Mouse (Mus musculus) CH12.LX (cell line): ENCODE results near the gene Zfp768. TPM values are rescaled to one million over a fixed set of nuclear protein-coding genes. Genes with fewer than 3 reads are reported as not detected.

Experiments
- DNase-seq: peaks from one replicate; pipeline ENCODE4 v3.0.0-alpha.2; 2013; ENCODE audit errors: extremely low read depth
- H3K27ac ChIP-seq: 2 replicates; pipeline ENCODE4 v1.5.1; 2012; ENCODE audit warnings: low read depth, mild to moderate bottlenecking, control low read depth, moderate library complexity; ENCODE audit not compliant: insufficient read depth
- H3K27me3 ChIP-seq: replicated peaks from 2 replicates; pipeline ENCODE3; 2012; ENCODE audit warnings: inconsistent platforms
- H3K36me3 ChIP-seq, 2 experiments: replicated peaks in 1 of 2; 2 replicates each; pipeline versions ENCODE3 to v1.6.1; 2012; ENCODE audit warnings: inconsistent platforms in 1 of 2, low read length in 1 of 2, mild to moderate bottlenecking in 1 of 2, mixed read lengths in 1 of 2, moderate library complexity in 1 of 2; ENCODE audit not compliant: control insufficient read depth in 1 of 2, insufficient read depth in 1 of 2
- H3K4me1 ChIP-seq, 2 experiments: 2 replicates each; pipeline ENCODE4 v1.6.1; 2012; ENCODE audit warnings: inconsistent platforms in 1 of 2, moderate library complexity in 1 of 2; ENCODE audit not compliant: insufficient read depth in 2 of 2, control insufficient read depth in 1 of 2
- H3K4me2 ChIP-seq: 2 replicates; pipeline ENCODE4 v1.6.1; 2012; ENCODE audit warnings: low read depth, mild to moderate bottlenecking, control low read depth; ENCODE audit not compliant: poor library complexity, insufficient read depth, severe bottlenecking
- H3K4me3 ChIP-seq, 3 experiments: fragments of 150-350 bp in 1 of 3; sonication (generic) in 1 of 3; replicated peaks in 1 of 3; 2 replicates each; pipeline versions ENCODE3 to v1.5.1; 2011 to 2012; ENCODE audit warnings: low read depth in 2 of 3, low read length in 2 of 3, mild to moderate bottlenecking in 2 of 3, moderate library complexity in 2 of 3, control low read depth in 1 of 3, improper control_type of control experiment in 1 of 3, inconsistent platforms in 1 of 3, mixed read lengths in 1 of 3; ENCODE audit not compliant: poor library complexity in 1 of 3
- H3K79me2 ChIP-seq: replicated peaks from 2 replicates; pipeline ENCODE4 v1.6.1; 2012; ENCODE audit warnings: mild to moderate bottlenecking, moderate library complexity; ENCODE audit not compliant: control insufficient read depth, poor library complexity, insufficient read depth, severe bottlenecking; ENCODE audit errors: extremely low read depth
- H3K9ac ChIP-seq: 2 replicates; pipeline ENCODE4 v1.6.1; 2012; ENCODE audit warnings: low read depth, mild to moderate bottlenecking, control low read depth, moderate library complexity; ENCODE audit not compliant: insufficient read depth
- H3K9me3 ChIP-seq: replicated peaks from 2 replicates; pipeline ENCODE3; 2012; ENCODE audit warnings: low read length, inconsistent platforms, mixed read lengths
- BHLHE40 ChIP-seq: IDR thresholded peaks from 2 replicates; pipeline ENCODE4 v1.6.1; 2011; ENCODE audit warnings: mild to moderate bottlenecking, low read depth, low read length, improper control_type of control experiment
- CHD1 ChIP-seq: IDR thresholded peaks from 2 replicates; pipeline ENCODE4 v1.6.1; 2012; ENCODE audit warnings: low read depth, low read length, improper control_type of control experiment, inconsistent platforms
- CHD2 ChIP-seq: IDR thresholded peaks from 2 replicates; pipeline ENCODE4 v1.6.1; 2011; ENCODE audit warnings: low read length, improper control_type of control experiment
- CTCF ChIP-seq, 2 experiments: IDR thresholded peaks in 1 of 2; conservative IDR thresholded peaks in 1 of 2; 2 replicates each; pipeline ENCODE4 v1.5.1; 2011 to 2012; ENCODE audit warnings: low read depth in 2 of 2, low read length in 2 of 2, improper control_type of control experiment in 1 of 2, inconsistent platforms in 1 of 2, mild to moderate bottlenecking in 1 of 2, moderate library complexity in 1 of 2
- ELF1 ChIP-seq: IDR thresholded peaks from 2 replicates; pipeline ENCODE4 v1.6.1; 2014; ENCODE audit warnings: low read depth, mild to moderate bottlenecking, inconsistent platforms, low read length, improper control_type of control experiment
- EP300 ChIP-seq: IDR thresholded peaks from 2 replicates; pipeline ENCODE4 v1.6.1; 2011; ENCODE audit warnings: low read length, improper control_type of control experiment
- JUN ChIP-seq: IDR thresholded peaks from 2 replicates; pipeline ENCODE4 v1.6.1; 2011; ENCODE audit warnings: low read depth, mild to moderate bottlenecking, low read length, improper control_type of control experiment, moderate library complexity; ENCODE audit not compliant: insufficient read depth
- KAT2A ChIP-seq: IDR thresholded peaks from 2 replicates; pipeline ENCODE4 v1.6.1; 2012; ENCODE audit warnings: low read length, improper control_type of control experiment, inconsistent platforms; ENCODE audit not compliant: insufficient replicate concordance
- MAFK ChIP-seq: IDR thresholded peaks from 2 replicates; pipeline ENCODE4 v1.6.1; 2011; ENCODE audit warnings: low read length, improper control_type of control experiment; ENCODE audit not compliant: insufficient replicate concordance
- MEF2A ChIP-seq: IDR thresholded peaks from 2 replicates; pipeline ENCODE4 v1.6.1; 2014; ENCODE audit warnings: low read depth, mild to moderate bottlenecking, inconsistent platforms, low read length, improper control_type of control experiment, borderline replicate concordance
- MXI1 ChIP-seq: IDR thresholded peaks from 2 replicates; pipeline ENCODE4 v1.6.1; 2011; ENCODE audit warnings: mild to moderate bottlenecking, low read depth, low read length, improper control_type of control experiment
- NRF1 ChIP-seq: IDR thresholded peaks from 2 replicates; pipeline ENCODE4 v1.6.1; 2014; ENCODE audit warnings: low read depth, mild to moderate bottlenecking, inconsistent platforms, low read length, improper control_type of control experiment, moderate library complexity
- POLR2A ChIP-seq: IDR thresholded peaks from 2 replicates; pipeline ENCODE4 v1.6.1; 2011; ENCODE audit warnings: low read depth, mild to moderate bottlenecking, improper control_type of control experiment, low read length
- RCOR1 ChIP-seq: conservative IDR thresholded peaks from 2 replicates; pipeline ENCODE4 v1.6.1; 2012; ENCODE audit warnings: low read depth, mild to moderate bottlenecking, inconsistent platforms, low read length, improper control_type of control experiment
- SIN3A ChIP-seq: IDR thresholded peaks from 2 replicates; pipeline ENCODE4 v1.6.1; 2012; ENCODE audit warnings: low read length, improper control_type of control experiment, inconsistent platforms
- TCF12 ChIP-seq: IDR thresholded peaks from 2 replicates; pipeline ENCODE4 v1.6.1; 2014; ENCODE audit warnings: low read depth, mild to moderate bottlenecking, inconsistent platforms, low read length, improper control_type of control experiment
- UBTF ChIP-seq: IDR thresholded peaks from 2 replicates; pipeline ENCODE4 v1.6.1; 2012; ENCODE audit warnings: low read depth, mild to moderate bottlenecking, inconsistent platforms, low read length, improper control_type of control experiment, moderate library complexity
- USF2 ChIP-seq: conservative IDR thresholded peaks from 2 replicates; pipeline ENCODE4 v1.6.1; 2011; ENCODE audit warnings: low read depth, low read length, improper control_type of control experiment
- ZC3H11A ChIP-seq: IDR thresholded peaks from 2 replicates; pipeline ENCODE4 v1.6.1; 2012; ENCODE audit warnings: low read depth, mild to moderate bottlenecking, inconsistent platforms, low read length, improper control_type of control experiment
- ZKSCAN1 ChIP-seq: IDR thresholded peaks from 2 replicates; pipeline ENCODE4 v1.6.1; 2012; ENCODE audit warnings: low read depth, inconsistent platforms, low read length, improper control_type of control experiment, borderline replicate concordance
- dilution Hi-C: fragments of 300-500 bp; cut with MboI; formaldehyde crosslinking; loops from 2 replicates; pipeline ENCODE4 v1.14.3; 2020; ENCODE audit warnings: low sequenced_read_pairs; ENCODE audit not compliant: extremely low pct_unique_long_range_greater_than_20kb, extremely low pct_ligation_motif_present
- in situ Hi-C: fragments of 300-500 bp; cut with MboI; formaldehyde crosslinking; loops from 3 replicates; pipeline ENCODE4 v1.14.3; 2019; ENCODE audit warnings: low sequenced_read_pairs, low pct_ligation_motif_present, low pct_unique_long_range_greater_than_20kb, mixed read lengths
- polyA plus RNA-seq: library from polyadenylated mRNA; unstranded; fragments of >175 nt; gene quantifications from 2 replicates; pipeline ENCODE4 v1.2.1, GENCODE M21; 2012; ENCODE audit warnings: low read depth; ENCODE audit not compliant: insufficient read length
- total RNA-seq, 2 experiments: library from RNA; depleted of rRNA; stranded (reverse); fragments of 300-350 nt in 1 of 2; fragments of >200 nt in 1 of 2; gene quantifications; 2 replicates each; pipeline ENCODE4 v1.2.3; 2012 to 2014

Gene Zfp768
- total and polyA plus RNA-seq, 3 experiments: 5.0 to 9.9 (median 6.4) TPM

DNA sequence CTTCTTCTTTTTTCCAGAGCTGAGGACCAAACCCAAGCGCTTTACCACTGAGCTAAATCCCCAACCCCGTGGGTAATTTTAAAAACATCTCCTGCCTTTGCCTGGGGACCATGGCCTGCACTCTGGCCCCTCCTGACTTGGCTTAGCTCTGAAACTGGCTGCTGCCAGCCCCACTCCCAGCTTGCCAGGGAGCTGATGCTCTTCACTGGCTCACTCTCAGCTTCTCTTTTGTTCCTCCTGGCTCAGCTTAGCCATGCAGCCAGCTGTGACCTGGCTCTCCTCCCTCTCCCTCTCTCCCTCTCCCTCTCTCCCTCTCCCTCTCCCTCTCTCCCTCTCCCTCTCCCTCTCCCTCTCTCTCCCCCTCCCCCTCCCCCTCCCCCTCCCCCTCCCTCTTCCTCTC lies 18.7 kb downstream of the Zfp768 start:
- no peaks in the 10 kb centered on the region for H3K79me2 ChIP-seq
- no peak overlapping the region for H3K4me2 ChIP-seq
- peaks cover 84 to 96% of the 10 kb centered on the region in 2 experiments for H3K36me3 ChIP-seq
- H3K4me3 ChIP-seq: no peak overlapping the region
- H3K9me3 ChIP-seq: no peaks in the 10 kb centered on the region
- in situ Hi-C loops: no loop called here
- H3K27me3 ChIP-seq: no peaks in the 10 kb centered on the region
- no peak overlapping the region for H3K27ac ChIP-seq
- dilution Hi-C loops: no loop called here
- no peaks in the 10 kb centered on the region for H3K4me1 ChIP-seq
- no peak for DNase-seq
- H3K9ac ChIP-seq: no peak overlapping the region
- no peak for TF ChIP-seq USF2
- no peak for TF ChIP-seq MEF2A
- no peak for TF ChIP-seq ELF1
- TF ChIP-seq POLR2A: no peak
- TF ChIP-seq UBTF: no peak

DNA sequence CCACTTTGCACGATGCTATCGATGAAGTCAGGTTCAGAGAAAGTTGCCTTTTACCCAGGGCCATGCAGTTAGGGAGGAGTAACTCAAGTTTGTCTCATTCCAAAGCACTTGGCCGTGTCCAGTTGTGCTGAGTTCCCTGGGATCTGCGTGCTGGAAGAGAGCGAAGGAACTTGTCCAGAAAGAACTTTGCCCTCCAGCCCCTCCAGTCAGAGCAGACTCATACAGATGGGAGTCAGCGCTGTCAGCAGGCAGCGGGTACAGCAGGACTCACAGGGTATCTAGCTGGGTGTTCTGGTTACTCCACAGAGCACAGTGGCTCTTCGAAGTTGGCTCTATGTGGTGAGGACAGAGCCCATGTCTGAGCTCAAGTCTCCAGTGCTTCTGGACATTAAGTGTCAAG lies 19.8 kb downstream of the Zfp768 start:
- TF ChIP-seq KAT2A (no peak), EP300 (no peak), ZKSCAN1 (no peak), NRF1 (no peak), CHD1 (no peak), BHLHE40 (no peak), CTCF (conservative IDR thresholded peaks at IDR 0.05 in 1 of 2, IDR thresholded peaks at IDR 0.05 in 1 of 2; ENCODE audit: low read depth in 2 of 2, low read length in 2 of 2) (no peak), TCF12 (no peak), MAFK (no peak), SIN3A (no peak), ZC3H11A (no peak), MXI1 (no peak), JUN (no peak), CHD2 (no peak), RCOR1 (no peak)
- dilution Hi-C loops: no loop called here
- peaks cover 85 to 97% of the 10 kb centered on the region in 2 experiments for H3K36me3 ChIP-seq
- DNase-seq: no peak
- H3K27ac ChIP-seq: no peak overlapping the region
- in situ Hi-C loops: no loop called here
- no peak overlapping the region for H3K4me2 ChIP-seq
- H3K4me1 ChIP-seq: no peaks in the 10 kb centered on the region
- no peaks in the 10 kb centered on the region for H3K9me3 ChIP-seq
- H3K79me2 ChIP-seq: no peaks in the 10 kb centered on the region
- H3K27me3 ChIP-seq: no peaks in the 10 kb centered on the region
- H3K9ac ChIP-seq: no peak overlapping the region
- no peak overlapping the region for H3K4me3 ChIP-seq
